ENCODE assay signal across 21 mouse cellular contexts in the genomic region with DNA sequence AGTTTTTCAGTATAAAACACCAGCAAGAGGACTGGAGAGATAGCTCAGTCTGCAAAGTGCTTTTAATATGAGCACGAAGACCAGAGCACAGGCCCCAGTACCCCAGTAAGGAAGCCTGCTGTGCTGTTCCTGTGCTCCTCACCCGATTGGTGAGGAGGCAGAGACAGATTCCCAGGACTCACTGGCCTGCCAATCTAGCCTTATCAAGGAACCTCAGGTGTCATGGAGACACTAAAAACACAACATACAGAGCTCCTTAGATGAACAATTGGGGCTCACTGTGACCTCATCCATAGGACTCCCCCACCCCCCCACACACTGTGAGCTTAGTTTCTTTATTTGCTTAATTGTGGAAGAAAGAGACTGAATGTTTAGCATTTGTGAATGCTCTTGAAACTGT.
DNase-seq lines count a peak whose midpoint lies in the region; ATAC-seq and TF ChIP-seq lines count a peak whose summit lies in the region.
"Had no signal": no experiment of that assay in that cellular context is flagged by ENCODE, and none has a peak within 500 bp of the region (broad histone marks: within the 10 kb centered on the region; RNA-seq: fewer than 3 reads in every experiment).

No protein-coding gene starts in this region.

- WGBS in forebrain, embryonic 12.5 days = 44% methylated on average over 2 of the region's 2 CpGs
- 29% methylated on average over 2 of the region's 2 CpGs for WGBS in forebrain, postnatal 0 days
- WGBS in midbrain, embryonic 11.5 days = 48% methylated on average over 2 of the region's 2 CpGs
- WGBS in midbrain, postnatal 0 days = 51% methylated on average over 2 of the region's 2 CpGs
- WGBS in embryonic facial prominence, embryonic 10.5 days = 46% methylated on average over 2 of the region's 2 CpGs
- 94% methylated on average over 2 of the region's 2 CpGs for WGBS in thymus, adult 2 months

- no peaks in the 10 kb centered on the region for H3K9me3 ChIP-seq in forebrain, embryonic 12.5 days
- no peaks in the 10 kb centered on the region for H3K9me3 ChIP-seq in forebrain, postnatal 0 days (ENCODE audit: low read length)
- H3K9me3 ChIP-seq in midbrain, embryonic 11.5 days (ENCODE audit: control insufficient read depth, low read length) = no peaks in the 10 kb centered on the region
- H3K9me3 ChIP-seq in midbrain, postnatal 0 days (ENCODE audit: low read length) = no peaks in the 10 kb centered on the region
- no peaks in the 10 kb centered on the region for H3K9me3 ChIP-seq in embryonic facial prominence, embryonic 10.5 days
- H3K9me3 ChIP-seq: embryonic facial prominence, embryonic 12.5 days; heart, embryonic 12.5 days; hindbrain, embryonic 12.5 days had no signal

- peaks cover 10% of the 10 kb centered on the region for H3K4me1 ChIP-seq in forebrain, embryonic 12.5 days
- H3K4me1 ChIP-seq in forebrain, postnatal 0 days (ENCODE audit: insufficient read depth) = no peaks in the 10 kb centered on the region
- no peaks in the 10 kb centered on the region for H3K4me1 ChIP-seq in midbrain, embryonic 11.5 days (ENCODE audit: control insufficient read depth, insufficient read depth, low read length)
- no peaks in the 10 kb centered on the region for H3K4me1 ChIP-seq in midbrain, postnatal 0 days (ENCODE audit: insufficient read depth, low read length)
- no peaks in the 10 kb centered on the region for H3K4me1 ChIP-seq in embryonic fibroblast, embryonic 13.5 days (ENCODE audit: control insufficient read depth, insufficient read depth, low read length)
- peaks cover 8% of the 10 kb centered on the region for H3K4me1 ChIP-seq in embryonic facial prominence, embryonic 10.5 days
- no peaks in the 10 kb centered on the region for H3K4me1 ChIP-seq in thymus, adult 2 months (replicated peaks; ENCODE audit: control insufficient read depth, insufficient read depth, low read length)

- TF ChIP-seq CTCF in forebrain, postnatal 0 days (IDR thresholded peaks at IDR 0.05; ENCODE audit: low read depth) = no peak
- TF ChIP-seq CTCF in midbrain, postnatal 0 days (IDR thresholded peaks at IDR 0.05) = no peak
- no peak for TF ChIP-seq CTCF in embryonic fibroblast, embryonic 13.5 days (IDR thresholded peaks at IDR 0.05; ENCODE audit: borderline replicate concordance, insufficient read depth, low read length)
- TF ChIP-seq CTCF in thymus, adult 2 months (IDR thresholded peaks at IDR 0.05; ENCODE audit: borderline replicate concordance, control insufficient read depth, extremely low read depth, insufficient read depth, low read length, poor library complexity) = no peak

- no peak overlapping the region for H3K4me3 ChIP-seq in forebrain, embryonic 12.5 days (replicated peaks)
- H3K4me3 ChIP-seq in forebrain, postnatal 0 days (ENCODE audit: low read depth, low read length) = no peak overlapping the region
- no peak overlapping the region for H3K4me3 ChIP-seq in midbrain, embryonic 11.5 days (ENCODE audit: low read depth, low read length)
- no peak overlapping the region for H3K4me3 ChIP-seq in midbrain, postnatal 0 days (ENCODE audit: low read depth, low read length)
- H3K4me3 ChIP-seq in embryonic fibroblast, embryonic 13.5 days (ENCODE audit: insufficient read depth, low read length) = no peak overlapping the region
- H3K4me3 ChIP-seq in embryonic facial prominence, embryonic 10.5 days = no peak overlapping the region
- no peak overlapping the region for H3K4me3 ChIP-seq in thymus, adult 2 months (ENCODE audit: control insufficient read depth, insufficient read depth, low read length)
- H3K4me3 ChIP-seq: embryonic facial prominence, embryonic 12.5 days; heart, adult 2 months; heart, embryonic 12.5 days; hindbrain, embryonic 12.5 days had no signal

- H3K27me3 ChIP-seq in forebrain, embryonic 12.5 days = no peaks in the 10 kb centered on the region
- H3K27me3 ChIP-seq in forebrain, postnatal 0 days (ENCODE audit: insufficient read depth, low read length) = no peaks in the 10 kb centered on the region
- H3K27me3 ChIP-seq in midbrain, embryonic 11.5 days (ENCODE audit: control insufficient read depth, insufficient read depth, low read length) = no peaks in the 10 kb centered on the region
- no peaks in the 10 kb centered on the region for H3K27me3 ChIP-seq in midbrain, postnatal 0 days (ENCODE audit: insufficient read depth, low read length)
- H3K27me3 ChIP-seq in embryonic facial prominence, embryonic 10.5 days (replicated peaks; ENCODE audit: low read depth, poor library complexity, severe bottlenecking) = no peaks in the 10 kb centered on the region
- no peaks in the 10 kb centered on the region for H3K27me3 ChIP-seq in thymus, adult 2 months (ENCODE audit: control insufficient read depth, insufficient read depth, low read length)
- H3K27me3 ChIP-seq: CH12.LX; embryonic facial prominence, embryonic 12.5 days; heart, embryonic 12.5 days; hindbrain, embryonic 12.5 days had no signal

- no peak for TF ChIP-seq POLR2A in embryonic fibroblast, embryonic 13.5 days (IDR thresholded peaks at IDR 0.05; ENCODE audit: low read depth, low read length)
- TF ChIP-seq POLR2A in thymus, adult 2 months (IDR thresholded peaks at IDR 0.05; ENCODE audit: control insufficient read depth, extremely low read depth, insufficient read depth, low read length, poor library complexity) = no peak

- peak; percentile 68; the same call in 1 of the 2 replicates for ATAC-seq in forebrain, embryonic 12.5 days (ENCODE audit: low FRiP score)
- no peak for ATAC-seq in forebrain, postnatal 0 days
- ATAC-seq in midbrain, embryonic 11.5 days (ENCODE audit: low FRiP score) = no peak
- no peak for ATAC-seq in midbrain, postnatal 0 days (ENCODE audit: low FRiP score)
- ATAC-seq: hindbrain, postnatal 0 days had no signal

- DNase-seq in forebrain, postnatal 0 days = no peak
- peak; percentile 60 for DNase-seq in midbrain, embryonic 11.5 days (ENCODE audit: low spot score, missing footprints)
- no peak for DNase-seq in midbrain, postnatal 0 days (ENCODE audit: low spot score)
- DNase-seq in embryonic facial prominence, embryonic 10.5 days (ENCODE audit: low spot score) = no peak
- no peak for DNase-seq in thymus, adult 2 months
- DNase-seq: adrenal gland, adult 8-10 months; adrenal gland, postnatal 36 days; cerebellum, adult 11 months; cerebellum, adult 8-10 months; cerebellum, postnatal 14 days; embryo, embryonic 11 days; gastrocnemius, postnatal 14 days; heart, adult 2 months; kidney, adult 11 months had no signal

- no peak overlapping the region for H3K4me2 ChIP-seq in forebrain, embryonic 12.5 days
- H3K4me2 ChIP-seq in forebrain, postnatal 0 days (ENCODE audit: low read depth) = no peak overlapping the region
- no peak overlapping the region for H3K4me2 ChIP-seq in midbrain, embryonic 11.5 days
- no peak overlapping the region for H3K4me2 ChIP-seq in midbrain, postnatal 0 days (ENCODE audit: low read depth, low read length, poor library complexity, severe bottlenecking)
- H3K4me2 ChIP-seq: embryonic facial prominence, embryonic 12.5 days; heart, embryonic 12.5 days; hindbrain, embryonic 12.5 days had no signal

- H3K9ac ChIP-seq in forebrain, embryonic 12.5 days = no peak overlapping the region
- H3K9ac ChIP-seq in forebrain, postnatal 0 days = no peak overlapping the region
- H3K9ac ChIP-seq in midbrain, embryonic 11.5 days (ENCODE audit: low read length) = no peak overlapping the region
- no peak overlapping the region for H3K9ac ChIP-seq in midbrain, postnatal 0 days (replicated peaks; ENCODE audit: low read length, poor library complexity, severe bottlenecking)
- H3K9ac ChIP-seq: embryonic facial prominence, embryonic 12.5 days; heart, embryonic 12.5 days; hindbrain, embryonic 12.5 days had no signal

- peak overlapping the region; percentile 53 for H3K27ac ChIP-seq in forebrain, embryonic 12.5 days
- no peak overlapping the region for H3K27ac ChIP-seq in forebrain, postnatal 0 days (ENCODE audit: low read depth, low read length)
- H3K27ac ChIP-seq in midbrain, embryonic 11.5 days (ENCODE audit: low read depth, low read length) = no peak overlapping the region
- H3K27ac ChIP-seq in midbrain, postnatal 0 days (ENCODE audit: low read depth, low read length) = no peak overlapping the region
- peak overlapping the region; percentile 94 for H3K27ac ChIP-seq in embryonic fibroblast, embryonic 13.5 days (ENCODE audit: insufficient read depth, low read length)
- H3K27ac ChIP-seq in embryonic facial prominence, embryonic 10.5 days (replicated peaks) = no peak overlapping the region
- H3K27ac ChIP-seq in thymus, adult 2 months (ENCODE audit: control insufficient read depth, insufficient read depth, low read length) = no peak overlapping the region
- H3K27ac ChIP-seq: embryonic facial prominence, embryonic 12.5 days; heart, adult 2 months; hindbrain, embryonic 12.5 days; hindbrain, postnatal 0 days had no signal

- no peaks in the 10 kb centered on the region for H3K36me3 ChIP-seq in forebrain, embryonic 12.5 days (replicated peaks)
- H3K36me3 ChIP-seq in forebrain, postnatal 0 days (ENCODE audit: insufficient read depth) = no peaks in the 10 kb centered on the region
- no peaks in the 10 kb centered on the region for H3K36me3 ChIP-seq in midbrain, embryonic 11.5 days (ENCODE audit: control insufficient read depth, insufficient read depth, low read length)
- H3K36me3 ChIP-seq in midbrain, postnatal 0 days (ENCODE audit: insufficient read depth, low read length) = no peaks in the 10 kb centered on the region
- no peaks in the 10 kb centered on the region for H3K36me3 ChIP-seq in embryonic facial prominence, embryonic 10.5 days (replicated peaks)
- H3K36me3 ChIP-seq in thymus, adult 2 months (ENCODE audit: control insufficient read depth, insufficient read depth, low read length) = no peaks in the 10 kb centered on the region
- H3K36me3 ChIP-seq: embryonic facial prominence, embryonic 12.5 days; heart, embryonic 12.5 days; hindbrain, embryonic 12.5 days had no signal

Comparison
In these comparisons a context has a peak if more than half of its experiments do, and no peak if none do; other contexts are left out.
1. H3K27ac ChIP-seq: peak in forebrain, embryonic 12.5 days (single experiment) and embryonic fibroblast, embryonic 13.5 days (single experiment); none in forebrain, postnatal 0 days (single experiment), midbrain, embryonic 11.5 days (single experiment), midbrain, postnatal 0 days (single experiment), embryonic facial prominence, embryonic 10.5 days (single experiment) and thymus, adult 2 months (single experiment).